ENCODE assay signal across 19 mouse cellular contexts in genomic region chr8:84356482-84356881, GRCm38 (mm10). TPM values are rescaled to one million over a fixed set of nuclear protein-coding genes. Genes with fewer than 3 reads are reported as not detected.
A peak's percentile ranks its signal among the peaks of the same experiment; 100 is the strongest.
DNase-seq lines count a peak whose midpoint lies in the region; ATAC-seq and TF ChIP-seq lines count a peak whose summit lies in the region.
"Had no signal": no experiment of that assay in that cellular context is flagged by ENCODE, and none has a peak within 500 bp of the region (broad histone marks: within the 10 kb centered on the region; RNA-seq: fewer than 3 reads in every experiment).

No protein-coding gene starts in this region.

- H3K4me1 ChIP-seq in heart, embryonic 11.5 days (ENCODE audit: control insufficient read depth, insufficient read depth, low read length) = no peaks in the 10 kb centered on the region
- no peaks in the 10 kb centered on the region; the same call in 1 of the 2 replicates for H3K4me1 ChIP-seq in heart, embryonic 10.5 days
- H3K4me1 ChIP-seq in kidney, embryonic 16.5 days (ENCODE audit: insufficient read depth, low read length) = no peaks in the 10 kb centered on the region
- peaks cover 61% of the 10 kb centered on the region for H3K4me1 ChIP-seq in E14TG2a.4 (replicated peaks; ENCODE audit: low read depth, low read length)
- H3K4me1 ChIP-seq: embryonic facial prominence, embryonic 13.5 days; neural tube, embryonic 12.5 days had no signal

- H3K27me3 ChIP-seq in heart, embryonic 11.5 days (ENCODE audit: control insufficient read depth, insufficient read depth, low read length) = 0 out of 2 replicates have a peak, but pooled peaks cover 6% of the 10 kb centered on the region
- peaks cover 54% of the 10 kb centered on the region for H3K27me3 ChIP-seq in heart, embryonic 10.5 days (ENCODE audit: insufficient read depth, poor library complexity, severe bottlenecking)
- H3K27me3 ChIP-seq in kidney, embryonic 16.5 days (ENCODE audit: insufficient read depth, low read length) = no peaks in the 10 kb centered on the region
- no peaks in the 10 kb centered on the region for H3K27me3 ChIP-seq in E14TG2a.4 (ENCODE audit: insufficient read depth, low read length)
- H3K27me3 ChIP-seq: neural tube, embryonic 12.5 days had no signal

- no peak overlapping the region for H3K4me3 ChIP-seq in heart, embryonic 11.5 days (ENCODE audit: low read depth, low read length)
- H3K4me3 ChIP-seq in heart, embryonic 10.5 days = no peak overlapping the region
- H3K4me3 ChIP-seq in kidney, embryonic 16.5 days (ENCODE audit: low read length) = no peak overlapping the region
- H3K4me3 ChIP-seq in E14TG2a.4 (replicated peaks; ENCODE audit: low read length) = peak overlapping the region; percentile 72
- H3K4me3 ChIP-seq: embryonic facial prominence, embryonic 13.5 days; neural tube, embryonic 12.5 days had no signal

- no peaks in the 10 kb centered on the region for H3K36me3 ChIP-seq in heart, embryonic 11.5 days (ENCODE audit: control insufficient read depth, insufficient read depth, low read length)
- no peaks in the 10 kb centered on the region for H3K36me3 ChIP-seq in heart, embryonic 10.5 days
- H3K36me3 ChIP-seq in kidney, embryonic 16.5 days (ENCODE audit: insufficient read depth, low read length) = no peaks in the 10 kb centered on the region
- H3K36me3 ChIP-seq in E14TG2a.4 (ENCODE audit: insufficient read depth, low read length) = no peaks in the 10 kb centered on the region
- H3K36me3 ChIP-seq: embryonic facial prominence, embryonic 13.5 days; neural tube, embryonic 12.5 days had no signal

- no peak for TF ChIP-seq CTCF in E14TG2a.4 (conservative IDR thresholded peaks at IDR 0.05; ENCODE audit: low read length)

- no peak overlapping the region for H3K27ac ChIP-seq in heart, embryonic 11.5 days (ENCODE audit: low read depth, low read length)
- H3K27ac ChIP-seq in heart, embryonic 10.5 days = no peak overlapping the region
- H3K27ac ChIP-seq in kidney, embryonic 16.5 days (ENCODE audit: low read length) = no peak overlapping the region
- H3K27ac ChIP-seq: embryonic facial prominence, embryonic 13.5 days; kidney, postnatal 0 days; neural tube, embryonic 12.5 days had no signal

- no peaks in the 10 kb centered on the region for H3K9me3 ChIP-seq in heart, embryonic 11.5 days (replicated peaks; ENCODE audit: control insufficient read depth, low read length)
- no peaks in the 10 kb centered on the region for H3K9me3 ChIP-seq in heart, embryonic 10.5 days
- no peaks in the 10 kb centered on the region for H3K9me3 ChIP-seq in kidney, embryonic 16.5 days (ENCODE audit: low read length)
- H3K9me3 ChIP-seq in E14TG2a.4 (ENCODE audit: low read length) = no peaks in the 10 kb centered on the region
- H3K9me3 ChIP-seq: embryonic facial prominence, embryonic 13.5 days; neural tube, embryonic 12.5 days had no signal

- H3K9ac ChIP-seq in heart, embryonic 11.5 days (ENCODE audit: low read depth, low read length) = no peak overlapping the region
- no peak overlapping the region for H3K9ac ChIP-seq in kidney, embryonic 16.5 days (replicated peaks; ENCODE audit: low read length)
- H3K9ac ChIP-seq: embryonic facial prominence, embryonic 13.5 days; neural tube, embryonic 12.5 days had no signal

- 0 out of 2 replicates have a peak, but pooled peaks have one; percentile 10 for ATAC-seq in heart, embryonic 11.5 days (replicated peaks; ENCODE audit: insufficient number of reproducible peaks, low FRiP score, low TSS enrichment)
- peak; percentile 9; the same call in 1 of the 2 replicates for ATAC-seq in kidney, embryonic 16.5 days (ENCODE audit: low FRiP score, low TSS enrichment)
- ATAC-seq: forebrain, embryonic 14.5 days; lung, postnatal 0 days had no signal

- 47% methylated on average over 11 of the region's 11 CpGs for WGBS in heart, embryonic 11.5 days (ENCODE audit: insufficient replicate concordance)
- WGBS in heart, embryonic 10.5 days = 63% methylated on average over 11 of the region's 11 CpGs
- 59% methylated on average over 11 of the region's 11 CpGs for WGBS in kidney, embryonic 16.5 days

- no peak overlapping the region for H3K4me2 ChIP-seq in heart, embryonic 11.5 days
- H3K4me2 ChIP-seq in kidney, embryonic 16.5 days (replicated peaks; ENCODE audit: low read depth, low read length) = no peak overlapping the region
- H3K4me2 ChIP-seq: embryonic facial prominence, embryonic 13.5 days; neural tube, embryonic 12.5 days had no signal

- no peak for DNase-seq in heart, embryonic 10.5 days (ENCODE audit: low spot score)
- DNase-seq in kidney, postnatal 14 days = no peak
- peak; percentile 52 for DNase-seq in WW6 (ENCODE audit: low read depth, low spot score)
- no peak for DNase-seq in gastrocnemius, postnatal 25 days
- no peak for DNase-seq in thymus, postnatal 25 days
- DNase-seq: adrenal gland, postnatal 14 days; cerebellum, postnatal 10 days; heart, postnatal 4 days; kidney, adult 11 months; right cerebral cortex, adult 18-20 months; thymus, adult 18-20 months had no signal

RNA-seq across cellular contexts. Expression of gene Cacna1a, which starts 31.8 kb away (rescaled TPM):
- 6.3 and 7.6 TPM in 2 replicates for polyA plus RNA-seq in heart, embryonic 11.5 days (2014; fragmentation: Nextera tagmentation; extraction: Ambion mirVana)
- 5.4 and 6.0 TPM in 2 replicates for polyA plus RNA-seq in heart, embryonic 10.5 days (2016; fragmentation: Nextera tagmentation; extraction: Ambion mirVana)
- polyA plus RNA-seq in kidney, embryonic 16.5 days (2015; fragmentation: Nextera tagmentation; extraction: Ambion mirVana) = 2.0 and 3.0 TPM in 2 replicates
- total RNA-seq in gastrocnemius, postnatal 25 days (2021) = 1 to 10 TPM; 3.8 to 3.9 TPM
